Mouse (Mus musculus) heart, postnatal 0 days (tissue): Measurements from ENCODE around the gene Ocel1. TPM values are rescaled to one million over a fixed set of nuclear protein-coding genes. Genes with fewer than 3 reads are reported as not detected.

Experiments
- ATAC-seq: fragments of 200-750 bp; cut with Nextera tagmentation; 2 replicates; pipeline ENCODE4 v1.8.0; 2017; ENCODE audit warnings: low read depth, moderate number of reproducible peaks, moderate library complexity; ENCODE audit not compliant: insufficient read depth
- DNase-seq: peaks from one replicate; pipeline ENCODE4 v3.0.0-alpha.2; 2016; ENCODE audit warnings: low spot score
- H3K27ac ChIP-seq: fragments of 300-500 bp; sonication (generic); 2 replicates; pipeline ENCODE4 v1.5.1; 2014; ENCODE audit warnings: low read depth, mild to moderate bottlenecking
- H3K27me3 ChIP-seq: fragments of 300-500 bp; sonication (generic); 2 replicates; pipeline ENCODE4 v1.6.1; 2014; ENCODE audit warnings: low read length, mixed read lengths; ENCODE audit not compliant: control insufficient read depth, insufficient read depth
- H3K36me3 ChIP-seq: fragments of 300-500 bp; sonication (generic); replicated peaks from 2 replicates; pipeline ENCODE4 v1.6.1; 2014; ENCODE audit warnings: low read length, mixed read lengths; ENCODE audit not compliant: control insufficient read depth, insufficient read depth
- H3K4me1 ChIP-seq: fragments of 300-500 bp; sonication (generic); 2 replicates; pipeline ENCODE4 v1.6.1; 2014; ENCODE audit warnings: antibody characterized with exemption; ENCODE audit not compliant: control insufficient read depth, insufficient read depth
- H3K4me2 ChIP-seq: fragments of 300-500 bp; sonication (generic); 2 replicates; pipeline ENCODE4 v1.6.1; 2014; ENCODE audit warnings: low read depth, mild to moderate bottlenecking, low read length, moderate library complexity
- H3K4me3 ChIP-seq: fragments of 300-500 bp; sonication (generic); 2 replicates; pipeline ENCODE4 v1.5.1; 2014; ENCODE audit warnings: low read depth, low read length
- H3K9ac ChIP-seq: fragments of 300-500 bp; sonication (generic); replicated peaks from 2 replicates; pipeline ENCODE4 v1.6.1; 2014; ENCODE audit warnings: low read depth, low read length, mixed read lengths
- H3K9me3 ChIP-seq: fragments of 300-500 bp; sonication (generic); replicated peaks from 2 replicates; pipeline ENCODE4 v1.6.1; 2016; ENCODE audit warnings: low read length; ENCODE audit not compliant: control insufficient read depth
- CTCF ChIP-seq: IDR thresholded peaks from 2 replicates; pipeline ENCODE4 v1.5.1; 2016; ENCODE audit warnings: antibody characterized with exemption, control low read depth, low read depth
- EP300 ChIP-seq: IDR thresholded peaks from 2 replicates; pipeline ENCODE4 v1.6.1; 2016; ENCODE audit warnings: antibody characterized with exemption, low read depth
- WGBS: fragments of 180-500 bp; shearing (Covaris S2); extraction: QIAGEN DNeasy Blood & Tissue Kit; methylation state at CpG from one replicate; pipeline ENCODE4 v1.1.7; 2014; 5-methylcytosine and 5-hydroxymethylcytosine counted together
- polyA plus RNA-seq: library from polyadenylated mRNA; unstranded; fragments of >200 nt; fragmentation: Nextera tagmentation; extraction: Ambion mirVana; gene quantifications from 2 replicates; pipeline ENCODE4 v1.2.1, GENCODE M21; 2015
- total RNA-seq: library from RNA; depleted of rRNA; stranded (reverse); fragments of >200 nt; gene quantifications from 2 replicates; pipeline ENCODE4 v1.2.3, GENCODE M21; 2014; ENCODE audit warnings: low replicate concordance

The Ocel1 gene
- total and polyA plus RNA-seq, 2 experiments from 2014 or later, result 5.7 to 10.6 TPM

GRCm38 (mm10) chr8:71368366-71368765, 2.7 kb upstream of the Ocel1 start:
- no peak for ATAC-seq
- Histone ChIP-seq H3K27ac (peak overlapping the region; percentile 85; the same call in 1 of the 2 replicates), H3K27me3 (no peaks in the 10 kb centered on the region), H3K4me1 (peaks cover 21% of the 10 kb centered on the region), H3K36me3 (peaks cover 20% of the 10 kb centered on the region), H3K9ac (no peak overlapping the region), H3K9me3 (no peaks in the 10 kb centered on the region), H3K4me2 (no peak overlapping the region), H3K4me3 (no peak overlapping the region)
- TF ChIP-seq CTCF, result no peak
- TF ChIP-seq EP300, result no peak
- no peak for DNase-seq

DNA sequence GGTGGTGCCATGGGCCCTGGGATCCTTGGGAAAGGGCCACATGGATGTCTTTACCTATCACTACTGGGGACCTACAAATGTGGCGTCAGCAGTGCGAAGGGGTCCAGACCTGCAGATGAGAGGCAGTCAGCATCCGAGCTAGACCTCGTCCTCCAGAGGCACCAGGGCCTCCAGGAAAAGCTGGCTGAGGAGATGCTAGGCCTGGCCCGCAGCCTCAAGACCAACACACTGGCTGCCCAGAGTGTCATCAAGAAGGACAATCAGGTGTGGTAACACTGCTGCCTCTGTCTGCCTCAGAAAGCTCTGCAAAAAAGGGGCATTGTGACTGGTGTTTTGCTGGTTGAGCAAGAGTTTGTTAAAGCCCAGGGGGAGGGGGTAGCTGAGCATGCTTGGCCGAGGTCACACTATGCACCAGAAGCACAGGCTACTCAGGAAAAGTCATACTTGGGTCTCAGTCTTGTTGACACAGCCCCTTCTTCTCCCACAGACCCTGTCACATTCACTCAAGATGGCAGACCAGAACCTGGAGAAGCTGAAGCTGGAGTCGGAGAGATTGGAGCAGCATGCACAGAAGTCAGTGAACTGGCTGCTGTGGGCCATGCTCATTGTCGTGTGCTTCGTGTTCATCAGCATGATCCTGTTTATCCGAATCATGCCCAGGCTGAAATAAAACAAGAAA, 1.9 kb upstream of the Ocel1 start:
- H3K4me2 ChIP-seq, result no peak overlapping the region
- H3K27ac ChIP-seq, result peak overlapping the region; percentile 50

GRCm38 (mm10) chr8:71370711-71371235, 325 bp upstream of the Ocel1 start:
- H3K9me3 ChIP-seq, result no peaks in the 10 kb centered on the region
- H3K9ac ChIP-seq, result peak overlapping the region; percentile 61
- 18% methylated on average over 5 of the region's 5 CpGs for WGBS
- DNase-seq (no peak), ATAC-seq (no peak)
- H3K4me3 ChIP-seq, result peak overlapping the region; percentile 88
- H3K4me2 ChIP-seq, result peak overlapping the region; percentile 60
- no peaks in the 10 kb centered on the region for H3K27me3 ChIP-seq
- peak overlapping the region; percentile 92 for H3K27ac ChIP-seq
- peaks cover 24% of the 10 kb centered on the region for H3K4me1 ChIP-seq
- no peak for TF ChIP-seq EP300
- no peak for TF ChIP-seq CTCF
- H3K36me3 ChIP-seq, result peaks cover 45% of the 10 kb centered on the region

More for the DNA sequence above, 1.9 kb upstream of the Ocel1 start:
- ATAC-seq, result no peak
- Histone ChIP-seq H3K9ac (no peak overlapping the region), H3K4me1 (peaks cover 21% of the 10 kb centered on the region), H3K36me3 (peaks cover 29% of the 10 kb centered on the region), H3K4me3 (no peak overlapping the region), H3K27me3 (no peaks in the 10 kb centered on the region), H3K9me3 (no peaks in the 10 kb centered on the region)
- 91% methylated on average over 10 of the region's 10 CpGs for WGBS
- DNase-seq, result no peak
- TF ChIP-seq CTCF, result no peak
- TF ChIP-seq EP300, result no peak

DNA sequence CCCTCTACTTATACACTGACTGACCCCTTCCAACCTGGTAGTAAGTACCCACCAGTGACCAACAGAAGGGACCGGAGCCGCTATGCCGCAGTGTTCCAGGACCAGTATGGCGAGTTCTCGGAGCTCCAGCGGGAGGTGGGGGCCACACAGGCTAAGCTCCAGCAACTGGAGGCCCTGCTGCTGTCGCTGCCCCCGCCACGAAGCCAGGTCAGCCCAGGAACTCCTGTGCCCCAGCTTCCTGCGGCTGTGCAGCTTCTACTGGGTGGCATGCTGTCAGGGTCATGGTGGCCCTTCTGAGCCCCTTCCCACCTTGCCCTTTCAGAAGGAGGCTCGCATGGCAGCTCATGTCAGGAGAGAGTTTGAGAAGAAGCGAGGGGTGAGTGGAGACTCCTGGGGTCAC, 1.3 kb downstream of the Ocel1 start:
- Histone ChIP-seq H3K27ac (peak overlapping the region; percentile 25; the same call in 1 of the 2 replicates), H3K9ac (no peak overlapping the region), H3K36me3 (peaks cover 46% of the 10 kb centered on the region), H3K27me3 (no peaks in the 10 kb centered on the region), H3K9me3 (no peaks in the 10 kb centered on the region), H3K4me1 (peaks cover 34% of the 10 kb centered on the region), H3K4me2 (no peak overlapping the region), H3K4me3 (no peak overlapping the region)
- ATAC-seq (no peak), DNase-seq (no peak)
- TF ChIP-seq CTCF, result no peak
- TF ChIP-seq EP300, result no peak
- 84% methylated on average over 12 of the region's 12 CpGs for WGBS

- H3K9me3 ChIP-seq, result no peaks in the 10 kb centered on the region
- DNase-seq, result no peak
- H3K4me1 ChIP-seq, result peaks cover 30% of the 10 kb centered on the region
- H3K36me3 ChIP-seq, result peaks cover 52% of the 10 kb centered on the region
- H3K9ac ChIP-seq, result no peak overlapping the region
- TF ChIP-seq EP300 (no peak), CTCF (no peak)
- no peak for ATAC-seq
- H3K4me2 ChIP-seq, result no peak overlapping the region
- WGBS, result 91% methylated on average over 3 of the region's 3 CpGs
- H3K27ac ChIP-seq, result no peak overlapping the region
- no peaks in the 10 kb centered on the region for H3K27me3 ChIP-seq
- H3K4me3 ChIP-seq, result no peak overlapping the region
These were observed 1.9 kb downstream of the Ocel1 start for GRCm38 (mm10) chr8:71373000-71373399.
